Mouse (Mus musculus): ENCODE measurements around the gene Nlrp9c.
"Not testable (repeated sequence)": the region's sequence is repeated elsewhere in the genome, so short reads cannot be mapped to it uniquely, and the experiment has no call there.

Gene Nlrp9c

DNA sequence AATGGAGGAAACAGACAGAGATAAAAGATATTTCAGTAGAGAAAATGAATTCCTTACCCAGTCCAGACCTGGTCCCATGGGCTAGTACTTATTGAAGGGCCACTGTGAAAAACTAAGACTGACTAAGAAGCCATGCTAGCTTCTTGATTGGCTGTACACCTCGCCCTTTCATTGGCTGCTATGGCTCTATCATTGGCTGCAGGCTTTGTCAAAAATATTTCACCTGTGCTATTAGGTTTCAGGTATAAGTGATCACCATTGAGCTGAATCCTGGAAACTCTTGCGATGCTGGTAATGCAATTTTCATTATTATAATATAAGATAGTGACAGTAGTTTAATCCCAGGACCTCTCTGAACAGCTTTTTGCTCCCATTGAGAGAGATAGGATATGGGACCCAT, at the start of gene Nlrp9c:
TSS of gene Nlrp9c (minus strand) at position 101 of the 400 bp plus-strand sequence.
- DNase-seq: not testable (repeated sequence)

DNA sequence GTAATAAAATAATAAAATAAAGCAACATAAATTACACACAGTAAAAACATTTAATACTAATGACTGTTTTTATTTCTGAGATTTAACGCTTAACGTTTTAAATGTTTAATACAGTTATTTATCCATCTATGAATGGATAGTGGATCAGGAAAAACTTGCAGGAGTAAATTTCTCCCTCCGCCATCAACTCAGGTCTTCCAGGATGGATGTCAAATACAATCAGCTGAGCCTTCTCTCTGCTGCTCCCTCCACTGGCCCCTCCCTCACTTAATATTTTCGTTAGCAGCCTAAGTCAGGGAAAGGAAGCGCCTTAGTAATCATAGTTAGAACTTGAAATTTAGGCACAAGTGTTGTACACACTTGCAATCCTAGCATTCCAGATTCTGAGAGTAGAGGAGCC, 31.3 kb upstream of the Nlrp9c start, which contains the start of gene Nlrp4a:
TSS of gene Nlrp4a (plus strand) at position 301 of the 400 bp plus-strand sequence.
- DNase-seq: no peak

DNA sequence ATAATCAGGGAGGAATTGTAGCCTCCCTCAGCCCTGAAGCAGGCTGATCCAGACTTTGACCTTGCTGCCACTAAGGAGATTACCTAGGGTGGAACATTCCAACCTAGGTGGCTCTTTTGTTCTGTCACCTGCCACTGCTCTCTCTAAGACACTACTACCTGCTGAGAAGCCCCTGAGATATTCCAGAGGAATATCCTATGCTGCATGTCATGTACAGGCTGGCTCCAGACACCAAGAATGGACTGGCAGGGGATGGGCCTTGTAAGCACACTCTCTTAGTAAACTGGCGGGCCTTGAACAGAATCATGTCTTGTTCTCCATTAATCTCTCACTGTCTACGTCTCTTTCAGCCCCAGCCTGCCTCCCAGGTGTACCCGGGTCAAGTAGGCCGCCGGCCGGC, 11.7 kb downstream of the Nlrp9c start:
- not testable (repeated sequence) for DNase-seq

DNA sequence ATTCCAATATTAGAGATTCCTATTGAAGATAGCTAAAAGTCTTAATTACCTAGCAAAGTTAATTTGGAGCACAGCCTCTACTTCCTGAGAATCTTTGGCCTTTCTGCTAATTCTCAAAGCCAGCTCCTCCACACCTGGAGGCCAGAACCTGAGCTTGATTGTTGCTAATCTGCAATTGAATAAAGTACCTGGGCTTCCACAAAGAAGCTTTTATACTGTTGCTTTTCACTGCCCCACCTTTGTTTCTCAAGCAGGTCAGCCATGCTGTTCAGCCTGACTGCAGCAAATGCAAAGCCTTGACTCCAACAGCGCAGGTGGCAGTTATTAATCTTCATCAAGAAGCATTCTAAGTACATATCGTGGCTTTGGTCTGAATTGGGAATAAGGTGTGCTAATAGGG, 12.4 kb downstream of the Nlrp9c start:
- not testable (repeated sequence) for DNase-seq

DNA sequence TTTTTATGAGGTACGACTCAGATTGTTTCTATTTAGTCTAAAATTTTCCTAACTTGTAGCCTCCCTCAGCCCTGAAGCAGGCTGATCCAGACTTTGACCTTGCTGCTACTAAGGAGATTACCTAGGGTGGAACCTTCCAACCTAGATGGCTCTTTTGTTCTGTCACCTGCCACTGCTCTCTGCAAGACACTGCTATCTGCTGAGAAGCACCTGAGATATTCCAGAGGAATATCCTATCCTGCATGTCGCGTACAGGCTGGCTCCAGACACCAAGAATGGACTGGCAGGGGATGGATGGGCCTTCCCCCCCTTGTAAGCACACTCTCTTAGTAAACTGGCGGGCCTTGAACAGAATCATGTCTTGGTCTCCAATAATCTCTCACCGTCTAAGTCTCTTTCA, 16.8 kb downstream of the Nlrp9c start:
- DNase-seq: not testable (repeated sequence)

DNA sequence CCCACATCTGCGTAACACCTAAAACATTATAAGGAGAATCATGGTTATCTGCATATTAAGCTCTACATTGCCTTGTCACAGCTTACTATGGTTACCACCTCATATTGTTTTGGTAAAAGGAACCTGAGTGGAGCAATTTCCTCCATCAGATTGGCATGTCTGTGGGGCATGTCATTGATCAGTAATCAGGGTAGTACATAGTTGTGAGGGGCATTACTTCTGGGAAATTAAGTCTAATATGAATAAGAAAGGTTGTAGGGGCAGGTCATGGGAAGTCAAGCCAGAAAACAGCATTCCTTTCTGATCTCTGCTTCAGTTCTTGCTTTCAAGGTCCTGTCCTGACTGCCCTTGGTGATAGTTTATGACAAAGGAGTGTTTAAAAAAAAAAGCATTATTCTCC, 22.7 kb downstream of the Nlrp9c start:
- DNase-seq: no peak

DNA sequence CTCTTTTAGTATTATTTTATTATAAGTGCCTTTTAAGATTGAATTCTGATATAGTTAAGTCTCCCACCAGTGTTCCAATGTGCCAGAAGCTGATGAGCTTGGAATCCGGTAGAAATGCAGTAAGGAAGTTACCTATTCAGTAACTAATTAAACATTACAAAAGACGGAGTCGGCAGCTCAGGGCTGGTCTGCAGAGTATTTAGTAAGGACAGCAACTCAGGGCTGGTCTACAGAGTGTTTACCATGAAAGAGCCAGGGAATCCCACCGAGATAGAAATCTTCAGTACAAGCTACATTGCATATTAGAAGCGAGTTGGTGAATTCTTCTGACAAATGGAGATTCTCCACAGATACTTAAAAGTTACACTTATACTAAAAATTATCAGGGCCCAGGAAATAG, 30.3 kb downstream of the Nlrp9c start:
- DNase-seq: not testable (repeated sequence)

DNA sequence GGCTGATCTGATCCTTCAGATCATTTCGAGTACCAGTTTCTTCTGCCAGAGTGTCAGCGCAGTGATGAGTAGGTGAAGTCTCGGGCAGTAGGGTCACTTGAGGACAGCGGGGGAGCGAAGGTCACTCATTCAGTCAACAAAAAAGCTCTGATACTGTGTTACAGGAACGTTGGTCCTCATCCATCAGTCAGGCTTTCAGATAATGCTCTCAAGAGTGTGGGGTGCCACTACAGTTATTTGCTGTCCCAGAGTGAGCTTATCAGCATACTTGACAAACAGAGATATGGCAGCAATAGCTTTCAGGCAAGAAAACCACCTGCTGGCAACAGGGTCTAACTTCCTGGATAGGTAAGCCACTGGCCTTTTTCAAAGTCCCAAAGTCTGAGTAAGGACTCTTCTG, 46.8 kb downstream of the Nlrp9c start:
- DNase-seq: not testable (repeated sequence)

DNA sequence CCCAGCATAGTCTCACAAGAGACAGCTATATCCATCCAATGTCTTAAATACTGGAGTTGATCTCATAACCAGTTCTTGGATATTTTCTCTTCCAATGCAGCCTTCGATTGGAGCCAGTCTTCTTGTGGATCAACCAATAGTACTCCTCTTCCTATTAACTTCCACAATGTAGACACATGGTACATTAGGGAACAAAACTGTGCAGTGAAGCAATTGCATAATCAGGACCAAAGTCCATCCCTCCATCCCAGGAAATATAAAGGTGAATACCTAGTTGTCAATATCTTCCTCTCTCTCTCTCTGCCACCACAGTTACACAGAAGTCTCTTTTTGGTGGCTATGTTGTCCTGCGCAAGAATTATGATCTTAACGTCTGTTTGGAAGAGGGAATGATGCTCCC, 51.2 kb downstream of the Nlrp9c start:
- not testable (repeated sequence) for DNase-seq

DNA sequence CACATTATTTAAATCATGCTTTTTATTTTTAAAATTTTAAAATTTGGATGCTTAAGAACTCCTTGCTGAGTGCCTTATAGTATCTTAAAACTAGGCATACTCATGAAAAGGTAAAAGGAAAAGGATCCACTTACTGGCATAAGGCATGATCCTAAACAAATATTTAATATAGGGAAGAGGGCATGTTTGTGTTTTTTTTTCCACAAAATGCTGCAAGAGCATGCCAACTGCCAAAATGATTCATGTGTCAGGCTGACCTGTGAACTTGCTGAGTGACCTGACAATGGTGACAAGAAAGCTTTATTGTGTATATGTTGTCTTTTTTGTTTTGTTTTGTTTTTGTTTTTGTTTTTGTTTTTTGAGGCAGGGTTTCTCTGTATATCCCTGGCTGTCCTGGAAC, 53.3 kb downstream of the Nlrp9c start:
- not testable (repeated sequence) for DNase-seq

DNA sequence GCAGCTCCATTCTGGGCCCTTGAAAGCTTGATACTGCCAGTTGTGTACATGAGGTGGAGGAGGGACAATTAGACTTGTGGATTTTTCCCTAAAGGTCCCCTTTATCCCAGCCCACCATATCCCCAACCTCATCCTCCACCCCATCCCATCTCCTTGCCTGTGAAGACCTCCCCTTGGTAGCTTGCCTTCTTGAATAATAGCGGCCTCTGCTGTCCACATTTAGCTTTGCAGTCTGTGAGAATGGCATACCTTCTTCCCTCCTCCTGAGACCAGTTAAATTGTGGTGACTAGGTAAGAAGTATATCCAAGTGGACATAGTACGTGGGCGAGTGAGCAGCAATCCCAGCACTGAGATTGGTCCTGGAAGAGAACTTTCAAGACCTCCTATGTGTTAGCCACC, 83.1 kb downstream of the Nlrp9c start:
- DNase-seq: peak; percentile 3

DNA sequence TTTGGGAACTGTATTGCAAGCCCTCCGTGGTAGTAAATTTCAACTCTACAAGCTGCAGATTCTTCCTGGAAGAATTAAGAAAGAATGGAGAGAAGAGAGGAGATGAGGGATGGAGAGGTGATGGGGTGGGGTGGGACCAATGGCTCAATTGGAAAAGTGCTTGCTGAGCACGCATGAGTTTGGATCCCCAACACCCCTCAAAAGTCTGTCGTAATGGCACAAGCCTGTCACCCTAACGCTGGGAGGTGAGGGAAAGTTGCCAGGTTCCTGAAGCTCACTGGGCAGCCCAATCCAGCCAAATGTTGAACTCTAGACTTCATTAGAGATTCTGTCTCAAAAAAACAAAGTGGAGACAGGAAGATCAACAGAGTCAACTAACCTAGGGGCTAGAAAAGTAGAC, 87.7 kb downstream of the Nlrp9c start:
- DNase-seq: not testable (repeated sequence)

DNA sequence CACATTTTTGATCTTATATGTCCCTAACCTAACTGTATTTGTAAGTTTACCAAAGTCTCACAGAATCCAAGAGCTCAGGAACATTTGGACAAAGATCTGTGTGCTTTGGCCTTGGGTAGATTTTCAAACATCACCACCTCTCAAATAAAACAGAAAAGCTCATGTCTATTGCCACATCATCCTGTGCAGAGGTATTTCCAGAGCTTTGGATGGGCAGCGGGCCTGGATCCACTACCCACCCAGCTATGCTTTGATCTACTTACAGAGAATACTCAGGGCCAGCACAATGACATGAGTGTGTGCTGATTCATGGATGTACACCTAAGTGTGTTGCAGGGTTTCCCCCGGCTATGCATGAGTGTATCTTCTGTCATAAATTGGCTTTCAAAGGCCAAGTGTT, 88.3 kb downstream of the Nlrp9c start:
- DNase-seq: not testable (repeated sequence)

DNA sequence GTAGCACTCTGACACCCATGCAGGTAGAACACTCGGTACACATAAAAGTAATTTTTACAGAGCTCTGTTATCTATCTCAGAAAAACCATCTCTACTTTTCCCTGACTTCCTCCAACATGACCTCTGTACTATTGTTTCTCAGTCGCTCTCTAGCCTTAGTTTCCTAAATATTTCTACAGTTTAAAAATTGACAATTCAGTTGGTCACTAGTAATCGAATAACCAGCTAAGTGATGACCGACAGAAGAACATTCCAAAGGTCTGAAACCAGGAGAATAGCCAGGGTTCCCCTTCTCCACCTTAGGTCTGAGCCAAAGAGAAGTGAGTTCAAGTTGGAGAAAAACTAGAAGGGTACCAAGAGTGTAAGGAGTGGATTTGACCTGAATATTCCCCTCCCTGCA, 91.7 kb downstream of the Nlrp9c start:
- DNase-seq: not testable (repeated sequence)

DNA sequence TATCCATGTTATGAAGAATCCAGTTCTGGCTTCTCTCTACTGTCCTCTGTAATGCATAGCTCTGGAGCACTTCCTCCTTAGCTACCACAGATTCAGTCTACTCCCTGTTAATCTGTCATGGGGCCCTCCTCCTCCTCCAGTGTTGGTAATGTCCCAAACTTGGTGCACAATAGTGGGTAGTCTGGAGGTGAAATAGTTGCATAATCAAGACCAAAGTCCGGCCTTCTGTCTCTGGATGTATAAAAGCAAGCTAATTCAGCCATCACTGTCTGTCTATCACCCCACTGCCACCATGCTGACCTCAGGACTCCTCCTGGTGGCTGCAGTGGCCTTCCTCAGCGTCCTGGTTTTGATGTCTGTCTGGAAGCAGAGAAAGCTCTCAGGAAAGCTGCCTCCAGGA, 96.6 kb downstream of the Nlrp9c start, which contains the start of gene Cyp2a4:
TSS of gene Cyp2a4 (plus strand) at position 244 of the 400 bp plus-strand sequence.
- not testable (repeated sequence) for DNase-seq

DNA sequence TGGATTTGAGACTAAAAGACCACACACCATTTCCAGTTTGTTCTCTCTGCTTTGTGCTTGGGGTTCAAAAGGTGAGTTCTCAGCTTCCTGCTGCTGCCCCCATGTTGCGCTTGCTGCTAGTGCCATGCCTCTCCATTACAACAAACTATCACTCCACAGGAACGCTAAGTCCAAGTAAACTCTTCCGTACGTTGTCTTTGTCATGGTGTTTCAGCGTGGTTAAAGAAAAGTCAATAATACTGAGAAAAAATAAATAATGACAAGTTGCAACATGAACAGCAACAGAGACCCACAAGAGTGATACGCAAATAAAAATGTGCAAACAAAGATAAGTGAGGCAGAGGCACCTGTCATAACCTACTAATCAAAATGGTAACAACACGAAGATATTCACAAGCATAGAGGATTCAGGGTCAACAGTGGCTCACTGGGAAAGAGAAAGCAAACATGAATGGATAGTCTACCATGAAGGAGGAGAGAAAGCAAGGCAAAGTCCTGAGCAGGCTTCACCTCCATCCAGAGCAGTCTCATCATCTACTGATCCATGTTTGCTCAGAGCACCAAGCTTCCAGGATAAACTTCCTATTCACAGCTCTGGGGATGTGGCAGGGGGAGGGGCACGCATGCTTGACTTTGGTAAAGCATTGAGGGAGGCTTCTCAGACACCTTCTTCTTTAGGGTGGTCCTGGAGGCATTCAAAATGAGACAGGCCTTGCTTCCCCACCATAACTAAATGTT, 99.9 kb downstream of the Nlrp9c start:
- not testable (repeated sequence) for DNase-seq

Data from kidney, postnatal 10 days (tissue).